Mouse (Mus musculus): Measurements from ENCODE around the gene Nrxn1. TPM values are rescaled to one million over a fixed set of nuclear protein-coding genes. Genes with fewer than 3 reads are reported as not detected.

Nrxn1 gene
- polyA plus RNA-seq, 1 experiment from 2014 or later = 13.7 TPM

- ATAC-seq (replicated peaks; ENCODE audit: low FRiP score) (no peak), DNase-seq (ENCODE audit: low spot score) (no peak)
- H3K9me3 ChIP-seq (ENCODE audit: control insufficient read depth, low read length) = no peaks in the 10 kb centered on the region
- H3K27me3 ChIP-seq (ENCODE audit: control insufficient read depth, insufficient read depth, low read length) = no peaks in the 10 kb centered on the region
- no peaks in the 10 kb centered on the region for H3K4me1 ChIP-seq (replicated peaks; ENCODE audit: control insufficient read depth, insufficient read depth, low read length)
- no peaks in the 10 kb centered on the region for H3K36me3 ChIP-seq (ENCODE audit: control insufficient read depth, insufficient read depth, low read length)
- no peak overlapping the region for H3K27ac ChIP-seq (ENCODE audit: low read depth, low read length)
- H3K4me2 ChIP-seq (ENCODE audit: low read depth, low read length, severe bottlenecking) = no peak overlapping the region
- WGBS = 75% methylated on average over 5 of the region's 5 CpGs
- no peak overlapping the region for H3K4me3 ChIP-seq (ENCODE audit: low read depth, low read length)
- no peak overlapping the region for H3K9ac ChIP-seq (ENCODE audit: low read length)
Measured at GRCm38 (mm10) chr17:90787121-90787788, 305.6 kb downstream of the Nrxn1 start.

GRCm38 (mm10) chr17:90780481-90780880 lies 312.4 kb downstream of the Nrxn1 start:
- no peak for DNase-seq (ENCODE audit: low spot score)
- no peaks in the 10 kb centered on the region for H3K4me1 ChIP-seq (replicated peaks; ENCODE audit: control insufficient read depth, insufficient read depth, low read length)
- H3K27me3 ChIP-seq (ENCODE audit: control insufficient read depth, insufficient read depth, low read length) = no peaks in the 10 kb centered on the region
- 96% methylated on average over 1 of the region's 1 CpGs for WGBS
- ATAC-seq (replicated peaks; ENCODE audit: low FRiP score) = no peak
- no peak overlapping the region for H3K4me3 ChIP-seq (ENCODE audit: low read depth, low read length)
- no peaks in the 10 kb centered on the region for H3K9me3 ChIP-seq (ENCODE audit: control insufficient read depth, low read length)
- no peaks in the 10 kb centered on the region for H3K36me3 ChIP-seq (ENCODE audit: control insufficient read depth, insufficient read depth, low read length)
- H3K9ac ChIP-seq (ENCODE audit: low read length) = no peak overlapping the region
- no peak overlapping the region for H3K4me2 ChIP-seq (ENCODE audit: low read depth, low read length, severe bottlenecking)
- H3K27ac ChIP-seq (ENCODE audit: low read depth, low read length) = no peak overlapping the region

- DNase-seq (ENCODE audit: low spot score) (no peak), ATAC-seq (replicated peaks; ENCODE audit: low FRiP score) (no peak)
- Histone ChIP-seq H3K9ac (ENCODE audit: low read length) (no peak overlapping the region), H3K36me3 (ENCODE audit: control insufficient read depth, insufficient read depth, low read length) (no peaks in the 10 kb centered on the region), H3K4me3 (ENCODE audit: low read depth, low read length) (no peak overlapping the region), H3K27me3 (ENCODE audit: control insufficient read depth, insufficient read depth, low read length) (no peaks in the 10 kb centered on the region), H3K27ac (ENCODE audit: low read depth, low read length) (no peak overlapping the region), H3K4me1 (replicated peaks; ENCODE audit: control insufficient read depth, insufficient read depth, low read length) (no peaks in the 10 kb centered on the region), H3K9me3 (ENCODE audit: control insufficient read depth, low read length) (no peaks in the 10 kb centered on the region), H3K4me2 (ENCODE audit: low read depth, low read length, severe bottlenecking) (no peak overlapping the region)
- 90% methylated on average over 3 of the region's 3 CpGs for WGBS
Measured at GRCm38 (mm10) chr17:90775397-90775796, 317.5 kb downstream of the Nrxn1 start.

- no peaks in the 10 kb centered on the region for H3K9me3 ChIP-seq (ENCODE audit: control insufficient read depth, low read length)
- H3K4me1 ChIP-seq (replicated peaks; ENCODE audit: control insufficient read depth, insufficient read depth, low read length) = peaks cover 2% of the 10 kb centered on the region; the same call in 1 of the 2 replicates
- 86% methylated on average over 3 of the region's 3 CpGs for WGBS
- H3K27ac ChIP-seq (ENCODE audit: low read depth, low read length) = no peak overlapping the region
- H3K36me3 ChIP-seq (ENCODE audit: control insufficient read depth, insufficient read depth, low read length) = no peaks in the 10 kb centered on the region
- H3K9ac ChIP-seq (ENCODE audit: low read length) = no peak overlapping the region
- ATAC-seq (replicated peaks; ENCODE audit: low FRiP score) (no peak), DNase-seq (ENCODE audit: low spot score) (no peak)
- H3K4me2 ChIP-seq (ENCODE audit: low read depth, low read length, severe bottlenecking) = no peak overlapping the region
- no peak overlapping the region for H3K4me3 ChIP-seq (ENCODE audit: low read depth, low read length)
- H3K27me3 ChIP-seq (ENCODE audit: control insufficient read depth, insufficient read depth, low read length) = no peaks in the 10 kb centered on the region
Measured at GRCm38 (mm10) chr17:90773233-90773632, 319.6 kb downstream of the Nrxn1 start.

GRCm38 (mm10) chr17:90768216-90768615 lies 324.7 kb downstream of the Nrxn1 start:
- H3K9ac ChIP-seq (ENCODE audit: low read length) = no peak overlapping the region
- WGBS = 13% methylated on average over 1 of the region's 1 CpGs
- no peak overlapping the region for H3K4me3 ChIP-seq (ENCODE audit: low read depth, low read length)
- DNase-seq (ENCODE audit: low spot score) (no peak), ATAC-seq (replicated peaks; ENCODE audit: low FRiP score) (peak; percentile 50)
- H3K4me1 ChIP-seq (replicated peaks; ENCODE audit: control insufficient read depth, insufficient read depth, low read length) = peaks cover 3% of the 10 kb centered on the region; the same call in 1 of the 2 replicates
- H3K4me2 ChIP-seq (ENCODE audit: low read depth, low read length, severe bottlenecking) = no peak overlapping the region
- no peak overlapping the region for H3K27ac ChIP-seq (ENCODE audit: low read depth, low read length)
- no peaks in the 10 kb centered on the region for H3K27me3 ChIP-seq (ENCODE audit: control insufficient read depth, insufficient read depth, low read length)
- no peaks in the 10 kb centered on the region for H3K36me3 ChIP-seq (ENCODE audit: control insufficient read depth, insufficient read depth, low read length)
- no peaks in the 10 kb centered on the region for H3K9me3 ChIP-seq (ENCODE audit: control insufficient read depth, low read length)

GRCm38 (mm10) chr17:90727124-90727523 lies 365.7 kb downstream of the Nrxn1 start:
- Histone ChIP-seq H3K4me2 (ENCODE audit: low read depth, low read length, severe bottlenecking) (no peak overlapping the region), H3K9ac (ENCODE audit: low read length) (no peak overlapping the region), H3K36me3 (ENCODE audit: control insufficient read depth, insufficient read depth, low read length) (no peaks in the 10 kb centered on the region), H3K9me3 (ENCODE audit: control insufficient read depth, low read length) (no peaks in the 10 kb centered on the region), H3K27me3 (ENCODE audit: control insufficient read depth, insufficient read depth, low read length) (peaks cover 18% of the 10 kb centered on the region), H3K27ac (ENCODE audit: low read depth, low read length) (no peak overlapping the region), H3K4me1 (replicated peaks; ENCODE audit: control insufficient read depth, insufficient read depth, low read length) (no peaks in the 10 kb centered on the region; the same call in 1 of the 2 replicates), H3K4me3 (ENCODE audit: low read depth, low read length) (no peak overlapping the region)
- peak; percentile 47 for DNase-seq (ENCODE audit: low spot score)
- 18% methylated on average over 3 of the region's 3 CpGs for WGBS
- ATAC-seq (replicated peaks; ENCODE audit: low FRiP score) = peak; percentile 75

- H3K4me2 ChIP-seq (ENCODE audit: low read depth, low read length, severe bottlenecking) = no peak overlapping the region
- H3K9me3 ChIP-seq (ENCODE audit: control insufficient read depth, low read length) = no peaks in the 10 kb centered on the region
- no peaks in the 10 kb centered on the region for H3K4me1 ChIP-seq (replicated peaks; ENCODE audit: control insufficient read depth, insufficient read depth, low read length)
- DNase-seq (ENCODE audit: low spot score) (no peak), ATAC-seq (replicated peaks; ENCODE audit: low FRiP score) (no peak; the same call in 1 of the 2 replicates)
- H3K27me3 ChIP-seq (ENCODE audit: control insufficient read depth, insufficient read depth, low read length) = no peaks in the 10 kb centered on the region
- 75% methylated on average over 4 of the region's 4 CpGs for WGBS
- H3K9ac ChIP-seq (ENCODE audit: low read length) = no peak overlapping the region
- no peak overlapping the region for H3K27ac ChIP-seq (ENCODE audit: low read depth, low read length)
- H3K4me3 ChIP-seq (ENCODE audit: low read depth, low read length) = no peak overlapping the region
- H3K36me3 ChIP-seq (ENCODE audit: control insufficient read depth, insufficient read depth, low read length) = no peaks in the 10 kb centered on the region
Measured at GRCm38 (mm10) chr17:90704773-90705172, 388.1 kb downstream of the Nrxn1 start.

GRCm38 (mm10) chr17:90702626-90703025 lies 390.2 kb downstream of the Nrxn1 start:
- Histone ChIP-seq H3K4me3 (ENCODE audit: low read depth, low read length) (no peak overlapping the region), H3K36me3 (ENCODE audit: control insufficient read depth, insufficient read depth, low read length) (no peaks in the 10 kb centered on the region), H3K9me3 (ENCODE audit: control insufficient read depth, low read length) (no peaks in the 10 kb centered on the region), H3K27ac (ENCODE audit: low read depth, low read length) (no peak overlapping the region), H3K4me1 (replicated peaks; ENCODE audit: control insufficient read depth, insufficient read depth, low read length) (no peaks in the 10 kb centered on the region), H3K27me3 (ENCODE audit: control insufficient read depth, insufficient read depth, low read length) (peaks cover 6% of the 10 kb centered on the region; the same call in 1 of the 2 replicates), H3K4me2 (ENCODE audit: low read depth, low read length, severe bottlenecking) (no peak overlapping the region), H3K9ac (ENCODE audit: low read length) (no peak overlapping the region)
- DNase-seq (ENCODE audit: low spot score) (no peak), ATAC-seq (replicated peaks; ENCODE audit: low FRiP score) (no peak)
- 96% methylated on average over 1 of the region's 1 CpGs for WGBS

Data from forebrain, embryonic 11.5 days (tissue).